Mouse (Mus musculus) cerebellum, adult (tissue): ENCODE measurements around the gene Disp3.

Experiments
- ATAC-seq: cut with Nextera tagmentation; 2 replicates; pipeline ENCODE4 v1.9.2; 2017; ENCODE audit warnings: mild to moderate bottlenecking, moderate library complexity, mixed read lengths; ENCODE audit not compliant: insufficient number of reproducible peaks, low FRiP score, low TSS enrichment

Gene Disp3

GRCm38 (mm10) chr4:148287476-148288054 lies at the start of gene Disp3:
Gene Disp3 (minus strand): TSS chr4:148287965.
- no peak for ATAC-seq

- no peak for ATAC-seq
These were observed 42.5 kb upstream of the Disp3 start for GRCm38 (mm10) chr4:148330269-148330668.

- ATAC-seq, result no peak
These were observed 41.7 kb upstream of the Disp3 start for GRCm38 (mm10) chr4:148329431-148329830.

- no peak for ATAC-seq
These were observed 40.5 kb upstream of the Disp3 start for GRCm38 (mm10) chr4:148328237-148328636.

- ATAC-seq, result no peak
These were observed 39.7 kb upstream of the Disp3 start for GRCm38 (mm10) chr4:148327266-148327997.

GRCm38 (mm10) chr4:148326791-148327190 lies 39.0 kb upstream of the Disp3 start:
- no peak for ATAC-seq

GRCm38 (mm10) chr4:148325951-148326350 lies 38.2 kb upstream of the Disp3 start:
- ATAC-seq, result no peak

GRCm38 (mm10) chr4:148325057-148325456 lies 37.3 kb upstream of the Disp3 start:
- ATAC-seq, result no peak

- ATAC-seq, result peak; percentile 52; the same call in 1 of the 2 replicates
These were observed 34.4 kb upstream of the Disp3 start for GRCm38 (mm10) chr4:148322152-148322551.

- ATAC-seq, result no peak
These were observed 31.6 kb upstream of the Disp3 start for GRCm38 (mm10) chr4:148319366-148319765.

- ATAC-seq, result no peak
These were observed 27.8 kb upstream of the Disp3 start for GRCm38 (mm10) chr4:148315377-148316175.

GRCm38 (mm10) chr4:148314396-148314795 lies 26.6 kb upstream of the Disp3 start:
- no peak for ATAC-seq

- ATAC-seq, result no peak
These were observed 25.8 kb upstream of the Disp3 start for GRCm38 (mm10) chr4:148313601-148314000.

- ATAC-seq, result no peak
These were observed 24.7 kb upstream of the Disp3 start for GRCm38 (mm10) chr4:148312296-148313116.

- no peak for ATAC-seq
These were observed 23.1 kb upstream of the Disp3 start for GRCm38 (mm10) chr4:148310845-148311244.

GRCm38 (mm10) chr4:148310126-148310525 lies 22.4 kb upstream of the Disp3 start:
- ATAC-seq, result no peak

GRCm38 (mm10) chr4:148306406-148307083 lies 18.8 kb upstream of the Disp3 start:
- ATAC-seq, result peak; percentile 36; the same call in 1 of the 2 replicates

GRCm38 (mm10) chr4:148298720-148299119 lies 11.0 kb upstream of the Disp3 start:
- ATAC-seq, result no peak

GRCm38 (mm10) chr4:148297640-148298039 lies 9.9 kb upstream of the Disp3 start:
- no peak for ATAC-seq

- ATAC-seq, result no peak
These were observed 5.6 kb upstream of the Disp3 start for GRCm38 (mm10) chr4:148293319-148293718.
